Mouse (Mus musculus) kidney, embryonic 16.5 days (tissue): ENCODE data around the gene Nkap. TPM values are rescaled to one million over a fixed set of nuclear protein-coding genes. Genes with fewer than 3 reads are reported as not detected.
"Not testable (repeated sequence)": the region's sequence is repeated elsewhere in the genome, so short reads cannot be mapped to it uniquely, and the experiment has no call there.

Source experiments
- ATAC-seq: fragments of 200-750 bp; cut with Nextera tagmentation; 2 replicates; pipeline ENCODE4 v1.8.0; 2017; ENCODE audit warnings: moderate TSS enrichment; ENCODE audit not compliant: low FRiP score, low TSS enrichment
- H3K27ac ChIP-seq: fragments of 300-500 bp; sonication (generic); 2 replicates; pipeline ENCODE4 v1.5.1; 2014; ENCODE audit warnings: low read length
- H3K27me3 ChIP-seq: fragments of 300-500 bp; sonication (generic); 2 replicates; pipeline ENCODE4 v1.6.1; 2014; ENCODE audit warnings: low read length, control low read depth, mixed read lengths; ENCODE audit not compliant: insufficient read depth
- H3K36me3 ChIP-seq: fragments of 300-500 bp; sonication (generic); 2 replicates; pipeline ENCODE4 v1.6.1; 2014; ENCODE audit warnings: low read length, control low read depth, mixed read lengths; ENCODE audit not compliant: insufficient read depth
- H3K4me1 ChIP-seq: fragments of 300-500 bp; sonication (generic); 2 replicates; pipeline ENCODE4 v1.6.1; 2014; ENCODE audit warnings: low read length, control low read depth, mixed read lengths; ENCODE audit not compliant: insufficient read depth
- H3K4me2 ChIP-seq: fragments of 300-500 bp; sonication (generic); replicated peaks from 2 replicates; pipeline ENCODE4 v1.6.1; 2014; ENCODE audit warnings: low read depth, low read length
- H3K4me3 ChIP-seq: fragments of 300-500 bp; sonication (generic); 2 replicates; pipeline ENCODE4 v1.5.1; 2014; ENCODE audit warnings: mild to moderate bottlenecking, low read length
- H3K9ac ChIP-seq: fragments of 300-500 bp; sonication (generic); replicated peaks from 2 replicates; pipeline ENCODE4 v1.6.1; 2014; ENCODE audit warnings: low read length
- H3K9me3 ChIP-seq: fragments of 300-500 bp; sonication (generic); 2 replicates; pipeline ENCODE4 v1.6.1; 2016; ENCODE audit warnings: low read length, control low read depth
- WGBS: fragments of 180-500 bp; shearing (Covaris S2); extraction: QIAGEN DNeasy Blood & Tissue Kit; methylation state at CpG from one replicate; pipeline ENCODE4 v1.1.7; 2014; 5-methylcytosine and 5-hydroxymethylcytosine counted together
- polyA plus RNA-seq: library from polyadenylated mRNA; unstranded; fragments of >200 nt; fragmentation: Nextera tagmentation; extraction: Ambion mirVana; gene quantifications from 2 replicates; pipeline ENCODE4 v1.2.1, GENCODE M21; 2015

Nkap gene
- polyA plus RNA-seq, 1 experiment from 2014 or later, result 15.7 TPM

DNA sequence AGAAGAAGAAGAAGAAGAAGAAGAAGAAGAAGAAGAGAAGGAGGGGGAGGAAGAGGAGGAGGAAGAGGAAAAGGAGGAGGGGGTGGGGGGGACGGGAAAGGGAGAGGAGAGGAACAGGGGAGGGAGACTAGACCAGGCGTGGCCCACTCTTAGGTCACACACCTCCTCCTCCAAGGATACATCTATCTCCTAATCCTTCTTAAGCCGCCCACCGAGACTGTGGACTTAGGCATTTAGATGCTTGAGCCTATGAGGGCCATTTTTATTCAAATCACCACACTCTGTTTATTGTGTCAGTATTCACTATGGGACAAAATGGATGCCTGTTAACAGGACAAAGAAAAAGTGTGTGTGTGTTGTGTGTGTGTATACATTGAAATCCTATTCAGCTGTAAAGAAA, 17.9 kb downstream of the Nkap start:
- H3K36me3 ChIP-seq, H3K9ac ChIP-seq, H3K4me1 ChIP-seq, H3K9me3 ChIP-seq, H3K27ac ChIP-seq, H3K4me3 ChIP-seq, ATAC-seq, H3K27me3 ChIP-seq, H3K4me2 ChIP-seq: not testable (repeated sequence)
- 67% methylated on average over 2 of the region's 4 CpGs for WGBS

DNA sequence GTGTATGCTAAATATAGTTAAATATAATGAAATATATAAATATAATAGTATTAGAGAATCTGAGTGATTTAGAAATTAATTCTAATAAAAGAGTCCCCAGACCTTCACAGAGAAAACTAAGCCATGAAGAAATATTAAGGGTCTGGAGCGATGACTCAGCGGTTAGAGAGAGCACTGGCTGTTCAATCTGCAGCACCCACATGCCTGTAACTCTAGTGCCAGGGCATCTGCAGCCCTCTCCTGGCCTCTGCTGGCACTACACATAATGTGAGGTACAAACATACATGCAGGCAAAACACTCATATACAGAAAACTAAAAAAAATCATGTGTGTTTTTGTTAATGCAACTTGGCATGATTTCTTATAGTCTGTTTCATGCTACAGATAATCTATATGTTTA, 18.4 kb downstream of the Nkap start:
- WGBS, result 93% methylated on average over 2 of the region's 2 CpGs
- peaks cover 6% of the 10 kb centered on the region; the same call in 1 of the 2 replicates for H3K36me3 ChIP-seq
- no peak overlapping the region for H3K27ac ChIP-seq
- no peak for ATAC-seq
- H3K4me3 ChIP-seq, result no peak overlapping the region
- no peaks in the 10 kb centered on the region for H3K9me3 ChIP-seq
- H3K4me2 ChIP-seq, result no peak overlapping the region
- no peaks in the 10 kb centered on the region for H3K4me1 ChIP-seq
- H3K9ac ChIP-seq, result no peak overlapping the region
- H3K27me3 ChIP-seq, result no peaks in the 10 kb centered on the region

DNA sequence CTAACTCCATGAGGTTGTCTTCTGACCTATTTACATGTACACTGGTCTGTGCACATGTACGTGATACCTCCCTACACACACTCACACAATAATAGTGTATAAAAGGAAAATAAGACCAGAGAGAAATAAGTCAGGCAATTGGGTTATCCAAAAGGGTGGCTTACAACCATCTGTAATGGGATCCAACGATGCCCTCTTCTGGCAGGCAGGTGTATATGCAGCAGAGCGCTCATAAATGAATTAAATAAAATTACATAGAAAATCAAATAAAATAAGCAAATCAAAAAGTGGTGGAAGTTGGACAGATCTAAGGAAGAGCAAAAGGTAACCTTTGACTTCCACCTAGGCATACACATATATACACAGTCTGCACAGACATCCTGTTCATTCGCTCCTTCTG, 31.2 kb downstream of the Nkap start:
- Histone ChIP-seq H3K9me3 (no peaks in the 10 kb centered on the region), H3K4me1 (no peaks in the 10 kb centered on the region), H3K4me3 (no peak overlapping the region), H3K36me3 (0 out of 2 replicates have a peak, but pooled peaks cover 3% of the 10 kb centered on the region), H3K27me3 (no peaks in the 10 kb centered on the region), H3K4me2 (no peak overlapping the region), H3K9ac (no peak overlapping the region), H3K27ac (no peak overlapping the region)
- 65% methylated on average over 4 of the region's 4 CpGs for WGBS
- no peak for ATAC-seq

DNA sequence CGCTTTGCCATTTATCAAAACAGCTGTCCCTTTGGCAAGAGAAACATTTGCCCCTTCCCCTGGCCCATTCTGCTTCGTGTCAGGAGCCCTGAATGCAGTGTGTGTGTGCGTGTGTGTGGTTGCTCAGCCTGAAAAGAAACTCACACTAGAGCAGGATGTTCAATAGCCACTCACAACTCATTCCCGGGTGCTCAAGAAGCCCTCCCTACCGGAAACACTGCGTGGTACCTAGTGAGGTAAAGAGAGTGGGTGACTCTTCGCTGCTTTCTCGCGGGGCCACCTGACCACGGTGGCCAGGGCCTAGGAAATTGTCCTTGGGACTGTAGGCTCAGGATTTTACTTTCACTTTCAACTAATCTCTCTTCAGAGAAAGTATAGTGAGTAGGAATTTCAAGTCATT, 34.6 kb downstream of the Nkap start:
- Histone ChIP-seq H3K4me3 (no peak overlapping the region), H3K9me3 (no peaks in the 10 kb centered on the region), H3K4me1 (no peaks in the 10 kb centered on the region), H3K4me2 (no peak overlapping the region), H3K9ac (no peak overlapping the region), H3K27me3 (no peaks in the 10 kb centered on the region), H3K27ac (no peak overlapping the region), H3K36me3 (no peaks in the 10 kb centered on the region)
- no peak for ATAC-seq
- 76% methylated on average over 10 of the region's 10 CpGs for WGBS

DNA sequence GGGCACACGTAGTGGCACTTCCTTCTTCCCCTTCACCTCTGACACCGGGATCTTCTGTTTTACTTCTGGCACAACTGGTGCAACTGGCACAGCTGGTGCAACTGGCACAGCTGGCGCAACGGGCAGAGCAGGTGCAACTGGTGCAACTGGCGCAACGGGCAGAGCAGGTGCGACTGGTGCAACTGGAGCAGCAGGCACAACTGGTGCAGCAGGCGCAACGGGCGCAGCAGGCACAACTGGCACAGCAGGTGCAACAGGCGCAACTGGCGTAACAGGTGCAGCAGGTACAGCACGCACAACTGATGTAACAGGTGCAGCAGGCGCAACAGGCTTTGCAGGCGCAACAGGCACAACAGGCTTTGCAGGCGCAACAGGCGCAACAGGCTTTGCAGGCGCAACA, 36.5 kb downstream of the Nkap start:
- H3K27ac ChIP-seq, result no peak overlapping the region
- H3K4me1 ChIP-seq, result no peaks in the 10 kb centered on the region
- H3K9me3 ChIP-seq, result no peaks in the 10 kb centered on the region
- 76% methylated on average over 18 of the region's 18 CpGs for WGBS
- no peaks in the 10 kb centered on the region for H3K36me3 ChIP-seq
- no peaks in the 10 kb centered on the region for H3K27me3 ChIP-seq
- H3K9ac ChIP-seq, result no peak overlapping the region
- no peak for ATAC-seq
- no peak overlapping the region for H3K4me3 ChIP-seq
- H3K4me2 ChIP-seq, result no peak overlapping the region

DNA sequence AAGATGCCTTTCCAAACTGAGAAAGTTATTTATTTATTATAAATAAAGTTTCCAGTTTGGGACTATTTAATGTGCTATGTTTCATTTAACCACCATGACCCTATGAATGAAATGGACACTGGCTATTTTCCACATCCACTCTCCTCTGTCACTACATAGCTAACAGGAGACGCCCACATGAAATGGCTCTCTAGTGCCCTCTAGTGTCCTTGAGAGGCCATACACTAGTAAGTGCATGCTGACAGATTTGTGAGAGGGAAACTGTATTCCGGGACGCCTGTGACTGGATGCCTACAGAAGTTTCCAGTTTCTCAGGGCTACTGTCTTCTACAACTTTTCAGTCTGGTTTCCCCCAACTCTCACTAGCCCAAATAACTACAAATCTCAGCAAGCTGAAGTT, 40.5 kb downstream of the Nkap start:
- Histone ChIP-seq H3K9ac (no peak overlapping the region), H3K4me3 (no peak overlapping the region), H3K4me2 (no peak overlapping the region), H3K36me3 (no peaks in the 10 kb centered on the region), H3K27ac (no peak overlapping the region), H3K9me3 (no peaks in the 10 kb centered on the region), H3K4me1 (no peaks in the 10 kb centered on the region), H3K27me3 (no peaks in the 10 kb centered on the region)
- WGBS, result 20% methylated on average over 3 of the region's 3 CpGs
- ATAC-seq, result peak; percentile 69; the same call in 1 of the 2 replicates

DNA sequence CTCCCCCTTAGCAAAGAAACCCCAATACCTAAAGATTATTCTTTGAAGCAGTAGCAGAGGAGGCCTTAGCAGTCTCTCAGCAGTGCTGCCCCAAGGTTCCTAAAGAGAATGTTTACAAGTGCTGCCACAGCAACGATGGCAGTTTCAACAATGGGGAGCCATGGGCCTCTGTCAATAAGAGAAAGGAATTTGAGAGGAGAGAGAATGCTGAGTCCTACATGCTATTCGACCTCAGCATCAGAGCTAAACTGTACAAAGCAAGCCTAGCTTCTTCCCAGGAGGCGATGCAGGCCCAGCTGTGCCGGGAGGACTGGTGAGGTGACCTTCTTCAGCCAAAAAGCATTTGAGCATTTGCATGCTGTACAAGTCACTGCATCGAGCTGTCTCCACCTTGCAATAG, 42.1 kb downstream of the Nkap start, which contains the start of gene Akap14:
Gene Akap14 (minus strand): TSS at position 101 of the 400 bp plus-strand sequence.
- H3K27ac ChIP-seq, result no peak within 1 kb of the TSS
- 55% methylated on average over 5 of the region's 5 CpGs for WGBS
- H3K4me2 ChIP-seq, result no peak within 1 kb of the TSS
- no peak for ATAC-seq
- no peaks in the 10 kb centered on the region for H3K9me3 ChIP-seq
- H3K4me1 ChIP-seq, result no peaks in the 10 kb centered on the region
- H3K36me3 ChIP-seq, result no peaks in the 10 kb centered on the region
- no peak within 1 kb of the TSS for H3K9ac ChIP-seq
- H3K27me3 ChIP-seq, result no peaks in the 10 kb centered on the region
- no peak within 1 kb of the TSS for H3K4me3 ChIP-seq

DNA sequence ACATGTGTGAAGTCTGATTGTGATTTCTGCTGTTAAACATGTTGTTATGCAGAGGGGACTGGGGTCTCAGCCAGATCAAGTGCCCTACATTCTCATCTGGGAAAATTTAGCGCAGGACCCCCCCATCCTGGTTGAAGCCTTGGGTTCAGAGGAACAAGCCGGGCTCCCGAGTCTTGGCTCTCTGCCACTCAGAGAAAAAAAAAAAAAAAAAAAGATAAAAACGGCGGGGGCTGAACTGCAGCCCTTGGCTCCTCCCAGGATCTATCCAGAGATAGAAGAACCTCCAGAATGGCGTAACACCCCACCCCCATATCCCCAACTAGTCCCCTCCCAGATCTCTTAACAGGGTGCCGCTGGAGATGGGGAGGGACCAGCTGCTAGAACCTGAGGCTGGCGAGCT, 57.8 kb downstream of the Nkap start:
- not testable (repeated sequence) for H3K4me2 ChIP-seq, H3K4me1 ChIP-seq, H3K27ac ChIP-seq, H3K4me3 ChIP-seq, H3K9me3 ChIP-seq, H3K27me3 ChIP-seq, H3K9ac ChIP-seq, ATAC-seq, H3K36me3 ChIP-seq
- 65% methylated on average over 5 of the region's 8 CpGs for WGBS

DNA sequence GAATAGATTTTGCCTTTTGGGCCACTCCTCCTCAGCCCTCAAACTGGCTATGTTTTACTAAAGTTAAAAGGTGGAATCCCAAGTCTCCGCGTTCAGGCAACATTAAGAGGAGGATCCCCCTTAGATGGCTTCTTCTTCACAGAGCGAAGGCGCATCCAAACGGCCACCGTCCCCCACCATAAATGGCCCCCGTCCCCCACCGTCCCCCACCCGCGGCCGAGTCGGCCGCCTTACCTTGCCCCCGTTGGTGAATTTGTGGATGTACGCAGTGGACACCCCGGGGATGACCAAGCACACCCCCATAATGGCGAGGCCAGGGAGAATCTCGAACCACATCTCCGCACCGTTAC, 64.1 kb downstream of the Nkap start:
- Histone ChIP-seq H3K9ac (peak overlapping the region; percentile 68), H3K36me3 (no peaks in the 10 kb centered on the region), H3K4me3 (peak overlapping the region; percentile 63), H3K9me3 (no peaks in the 10 kb centered on the region), H3K4me1 (no peaks in the 10 kb centered on the region), H3K4me2 (peak overlapping the region; percentile 69), H3K27me3 (no peaks in the 10 kb centered on the region), H3K27ac (no peak overlapping the region)
- ATAC-seq, result peak; percentile 72
- 26% methylated on average over 20 of the region's 20 CpGs for WGBS

DNA sequence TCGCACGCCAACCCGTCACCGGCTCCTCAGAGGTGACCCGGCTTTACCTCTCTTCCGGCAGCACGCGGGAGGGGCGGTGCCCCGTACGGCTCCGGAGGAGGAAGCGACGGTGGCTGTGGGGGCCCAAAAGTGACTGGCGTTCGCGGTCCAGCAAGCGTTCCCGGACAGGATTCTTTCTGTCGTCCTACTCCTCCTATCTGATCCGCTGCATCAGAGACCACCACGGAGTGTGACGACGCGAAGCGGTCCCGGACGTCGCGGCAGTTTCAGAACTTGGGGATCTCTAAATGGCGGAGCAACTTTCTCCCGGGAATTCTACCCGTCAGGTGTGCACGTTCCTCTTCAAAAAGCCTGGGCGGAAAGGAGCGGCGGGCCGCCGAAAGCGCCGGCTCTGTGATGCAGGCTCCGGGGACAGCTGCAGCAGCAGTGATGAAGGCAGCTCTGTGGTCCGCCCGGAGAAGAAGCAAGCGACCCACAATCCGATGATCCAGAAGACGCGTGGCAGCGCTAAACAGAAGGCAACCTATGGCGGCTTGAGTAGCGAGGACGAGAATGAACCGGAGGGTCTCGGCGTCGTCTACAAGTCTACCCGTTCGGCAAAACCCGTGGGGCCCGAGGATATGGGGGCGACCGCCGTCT, 64.6 kb downstream of the Nkap start, which contains the start of the genes Ndufa1 and Rnf113a1:
Gene Ndufa1 (minus strand): TSS at position 59 of the 639 bp plus-strand sequence.
Gene Rnf113a1 (plus strand): TSS at position 141 of the 639 bp plus-strand sequence.
- ATAC-seq, result peak; percentile 91
- Histone ChIP-seq H3K4me1 (no peaks in the 10 kb centered on the region), H3K27me3 (no peaks in the 10 kb centered on the region), H3K27ac (peak within 1 kb of the TSS; percentile 43; the same call in 1 of the 2 replicates), H3K4me2 (peak within 1 kb of the TSS; percentile 69), H3K36me3 (no peaks in the 10 kb centered on the region), H3K9me3 (no peaks in the 10 kb centered on the region), H3K9ac (peak within 1 kb of the TSS; percentile 68), H3K4me3 (peak within 1 kb of the TSS; percentile 63)
- WGBS, result 25% methylated on average over 62 of the region's 63 CpGs
